Mouse (Mus musculus) E14TG2a.4 (cell line): Measurements from ENCODE around the gene Spata13.

Experiments
- CTCF ChIP-seq: conservative IDR thresholded peaks from 2 replicates; pipeline ENCODE4 v1.5.1; 2014; ENCODE audit warnings: low read length
- NANOG ChIP-seq: IDR thresholded peaks from 2 replicates; pipeline ENCODE4 v1.6.1; 2014; ENCODE audit warnings: borderline replicate concordance, low read length, mixed read lengths
- POU5F1 ChIP-seq: IDR thresholded peaks from 2 replicates; pipeline ENCODE4 v1.6.1; 2014; ENCODE audit warnings: low read length, borderline replicate concordance

DNA sequence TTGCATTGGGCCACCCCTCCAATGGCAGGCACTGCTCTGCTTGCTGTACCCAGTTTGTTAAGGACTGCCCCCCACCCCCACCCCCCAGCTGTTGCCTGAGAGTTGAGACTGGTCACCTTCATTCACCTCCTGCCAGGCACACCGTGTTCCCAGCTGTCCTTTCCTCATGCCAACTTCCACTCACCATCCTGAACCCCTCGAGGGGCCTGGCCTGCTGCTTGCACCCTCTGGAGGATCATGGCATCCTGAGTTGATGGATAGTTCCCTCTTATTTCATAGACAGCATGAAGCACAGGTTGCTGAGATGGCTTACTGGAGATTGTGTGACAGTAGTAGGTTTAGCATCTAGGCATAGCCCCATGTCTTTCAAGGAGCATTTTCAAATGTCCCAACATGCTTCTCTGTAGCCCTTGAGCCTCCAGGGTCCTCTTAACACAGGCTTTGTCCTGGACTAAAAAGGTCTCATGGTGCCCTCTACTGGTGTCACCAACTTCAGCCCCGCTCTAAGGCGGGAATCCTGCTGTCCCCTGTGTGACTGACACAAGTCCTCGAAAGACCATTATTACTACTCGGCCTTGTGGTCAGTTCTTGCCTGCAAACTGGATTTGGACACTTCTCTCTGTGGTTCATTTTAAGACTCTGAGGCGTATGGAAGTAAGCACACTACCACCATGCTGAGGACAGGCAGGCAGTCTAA, 54.9 kb downstream of the Spata13 start:
- peak; percentile 35 for TF ChIP-seq CTCF
- no peak for TF ChIP-seq NANOG
- no peak for TF ChIP-seq POU5F1
